Mouse (Mus musculus): ENCODE results near the gene Arpc2. TPM values are rescaled to one million over a fixed set of nuclear protein-coding genes. Genes with fewer than 3 reads are reported as not detected.
"Not testable (repeated sequence)": the region's sequence is repeated elsewhere in the genome, so short reads cannot be mapped to it uniquely, and the experiment has no call there.

Gene Arpc2
- total RNA-seq, 2 experiments from 2014 or later, result 344 to 348 TPM

DNA sequence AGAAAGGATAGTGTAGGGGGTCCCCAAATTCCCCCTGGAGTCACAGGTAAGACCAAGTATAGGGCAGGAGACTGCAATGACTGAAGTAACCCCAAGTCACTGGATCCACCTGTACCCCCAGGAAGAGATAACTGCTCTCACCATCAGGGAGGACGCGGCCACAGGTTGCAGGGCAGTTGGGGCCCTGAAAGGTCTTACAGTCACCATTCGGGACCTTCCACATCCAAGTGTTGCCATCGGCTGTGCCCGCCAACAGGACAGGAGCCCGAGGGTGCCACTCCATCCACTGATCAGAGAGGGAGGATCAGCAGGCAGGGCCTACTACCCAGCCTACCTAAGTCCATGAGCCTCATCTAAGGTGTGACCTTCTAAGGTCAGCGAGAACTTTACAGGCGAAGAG, 46.0 kb downstream of the Arpc2 start:
- DNase-seq (ENCODE audit: low spot score in 2 of 2), result no peak

DNA sequence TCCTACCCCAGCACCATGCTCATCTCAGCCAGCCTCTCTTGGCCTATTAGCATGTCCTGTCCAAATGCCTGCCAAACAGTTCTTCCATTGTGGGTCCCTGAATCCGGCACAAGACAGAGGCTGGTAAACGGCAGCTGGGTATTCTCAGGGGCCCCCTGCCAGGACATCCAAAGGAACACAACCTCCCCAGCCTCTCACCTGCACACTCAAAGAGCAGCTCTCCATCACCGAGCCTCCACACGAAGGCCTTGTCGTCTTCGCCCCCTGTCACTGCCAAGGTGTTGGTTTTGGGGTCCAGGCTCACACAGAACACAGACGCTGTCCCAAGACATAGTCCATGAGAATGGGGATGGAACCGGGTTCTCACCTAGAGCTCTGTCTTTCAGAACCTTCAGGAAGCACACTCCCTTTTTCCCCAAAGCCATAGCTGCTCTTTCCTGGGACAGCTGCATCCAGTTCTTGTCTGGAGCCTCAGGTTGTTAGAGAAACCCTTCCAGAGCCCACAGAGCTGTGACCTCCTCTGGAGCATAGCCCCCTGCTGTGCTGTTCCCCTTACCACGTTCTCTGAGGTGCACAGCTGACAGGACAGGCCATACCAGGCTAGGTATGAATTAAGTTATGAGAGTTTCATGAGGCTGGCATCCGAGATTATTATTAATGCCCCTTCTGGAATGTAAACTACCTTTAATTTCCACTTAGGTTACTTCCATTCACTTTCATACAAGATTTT, 47.2 kb downstream of the Arpc2 start:
- DNase-seq (ENCODE audit: low spot score in 2 of 2), result no peak

DNA sequence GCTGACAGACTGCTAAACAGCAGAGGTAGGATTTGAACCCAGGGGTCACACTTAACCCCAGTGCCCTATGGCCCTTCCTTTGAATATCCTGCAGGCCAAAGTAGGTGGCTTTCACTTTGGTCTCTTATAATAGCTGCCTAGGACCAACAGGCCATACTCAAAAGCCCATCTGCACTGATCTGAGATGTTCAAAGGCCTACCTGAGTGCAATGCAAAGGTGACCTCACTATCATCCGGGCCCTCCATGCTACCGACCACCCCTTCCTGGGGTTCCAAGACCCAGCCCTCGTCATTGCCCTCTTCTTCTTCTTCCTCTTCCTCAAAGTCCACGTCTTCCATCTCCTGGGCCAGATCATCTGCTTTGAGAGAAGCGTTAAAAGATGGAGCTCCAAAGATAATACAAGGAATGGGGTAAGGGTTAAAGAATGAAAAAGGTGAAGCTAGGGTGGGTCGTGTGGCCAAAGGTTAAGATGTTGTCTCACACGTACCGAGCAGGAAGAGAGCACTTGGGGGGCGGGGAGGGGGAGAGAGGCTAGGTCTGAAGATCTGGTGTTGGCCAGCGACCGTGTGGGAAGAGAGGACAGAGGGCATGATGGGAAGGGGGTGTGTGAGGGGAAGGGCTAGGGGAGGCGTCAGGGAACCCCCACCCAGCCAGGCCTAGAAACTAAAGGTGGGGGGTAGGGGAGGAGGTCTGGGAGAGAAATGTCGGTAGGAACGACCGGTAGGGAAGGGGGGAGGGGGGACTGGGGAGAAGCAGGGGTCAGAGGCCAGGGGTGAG, 48.0 kb downstream of the Arpc2 start:
- peak in 1 of 2 experiments; percentile 62 for DNase-seq (ENCODE audit: low spot score in 2 of 2)

DNA sequence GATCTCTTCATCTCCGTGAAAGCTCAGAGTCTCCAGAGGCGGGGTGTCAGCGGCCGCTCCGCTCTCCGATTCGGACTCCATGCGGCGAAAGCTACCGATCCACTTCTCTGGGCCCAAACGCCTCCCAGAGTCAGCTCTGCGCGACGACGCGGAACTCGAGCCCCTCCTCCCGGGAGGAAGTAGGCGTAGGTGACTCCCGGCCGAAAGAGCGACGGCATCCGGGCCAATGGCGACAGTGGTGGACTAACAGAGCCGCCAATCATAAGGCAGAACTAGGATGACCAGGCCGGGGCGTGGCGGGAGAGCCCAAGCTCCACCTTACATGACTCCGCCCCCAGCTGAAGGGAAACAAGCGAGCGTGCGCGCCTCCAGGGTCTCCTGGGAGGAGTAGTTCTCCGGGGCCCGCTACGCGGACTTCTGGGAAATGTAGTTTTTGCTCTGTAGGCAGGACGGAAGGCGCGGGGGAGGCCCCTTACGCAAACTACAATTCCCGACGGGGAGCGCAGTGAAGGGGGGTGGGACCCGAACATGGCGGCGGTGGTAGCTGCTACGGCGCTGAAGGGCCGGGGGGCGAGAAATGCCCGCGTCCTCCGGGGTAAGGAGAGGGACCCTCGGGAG, 48.8 kb downstream of the Arpc2 start, which contains the start of the genes Aamp and Pnkd:
Gene Aamp, minus strand, starts transcription at position 196 of the 618 bp plus-strand sequence.
Gene Pnkd, plus strand, starts transcription at position 388 of the 618 bp plus-strand sequence.
- DNase-seq (ENCODE audit: low spot score in 2 of 2), result peak; percentile 99 to 100

DNA sequence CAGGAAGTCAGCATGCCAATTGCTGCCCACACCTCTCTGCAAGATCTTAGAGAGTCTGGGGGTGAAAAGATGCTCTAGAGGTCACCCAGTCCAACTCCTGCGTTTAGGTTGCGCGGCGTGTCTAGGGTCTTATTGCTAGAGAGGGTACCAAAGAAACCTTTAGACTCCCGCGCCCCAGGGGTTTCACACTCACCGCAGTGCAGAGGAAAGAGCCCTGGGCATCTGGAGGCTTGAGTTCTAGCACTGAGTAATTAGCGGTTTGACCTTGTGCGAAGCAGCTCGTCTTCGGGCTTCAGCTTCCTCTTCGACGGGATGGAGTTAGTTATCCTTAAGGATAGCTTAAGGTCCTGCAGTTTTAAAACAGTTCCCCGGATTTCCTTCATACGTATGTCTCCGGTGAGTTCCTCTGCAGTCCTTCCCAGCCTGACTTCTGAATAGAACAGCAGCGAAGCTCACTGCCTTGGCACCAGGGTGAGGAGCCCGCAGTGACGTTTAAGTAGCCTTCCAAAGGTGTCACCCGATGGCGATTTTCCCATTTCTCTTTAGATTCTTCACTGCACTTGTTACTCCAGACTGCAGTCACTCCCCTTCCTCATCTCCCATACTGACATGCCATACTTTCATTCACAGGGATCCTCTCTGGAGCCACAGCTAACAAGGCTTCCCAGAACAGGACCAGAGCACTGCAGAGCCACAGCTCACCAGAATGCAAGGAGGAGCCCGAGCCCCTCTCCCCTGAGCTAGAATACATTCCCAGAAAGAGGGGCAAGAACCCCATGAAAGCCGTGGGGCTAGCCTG, 49.5 kb downstream of the Arpc2 start:
- no peak for DNase-seq (ENCODE audit: low spot score in 2 of 2)

DNA sequence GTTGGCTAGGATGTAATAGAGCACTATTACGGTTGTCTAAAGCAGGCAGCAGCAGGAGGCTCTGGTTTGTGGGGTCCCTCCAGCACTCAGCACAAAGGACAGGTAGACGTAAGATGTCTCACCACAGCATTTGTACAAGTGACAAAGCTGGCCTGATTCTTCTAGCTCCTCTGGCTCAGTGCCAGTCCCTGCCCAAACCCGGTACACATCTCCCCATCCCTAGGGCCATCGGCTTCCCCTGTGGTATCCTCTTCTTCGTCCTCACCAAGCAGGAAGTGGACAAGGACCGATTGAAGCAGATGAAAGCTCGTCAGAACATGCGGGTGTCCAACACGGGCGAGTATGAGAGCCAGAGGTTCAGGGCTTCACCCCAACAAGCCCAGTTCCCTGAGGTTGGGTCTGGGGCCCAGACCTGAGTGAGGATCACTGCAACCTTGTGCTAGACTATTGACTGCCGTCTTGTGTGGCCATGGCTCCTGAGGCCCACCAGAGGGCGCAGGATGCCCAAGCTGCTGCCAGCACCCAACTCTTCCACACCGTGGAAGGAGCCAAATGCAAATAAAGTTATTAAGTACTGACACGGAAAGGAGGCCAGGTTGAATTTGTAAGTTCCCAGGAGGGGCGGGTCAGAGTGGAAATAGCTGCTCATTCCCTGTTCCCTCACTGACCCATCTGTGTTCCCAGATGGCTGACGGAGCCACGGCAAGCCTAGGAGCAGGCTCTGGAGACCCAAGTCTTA, 51.2 kb downstream of the Arpc2 start:
- DNase-seq (ENCODE audit: low spot score in 2 of 2), result not testable (repeated sequence)

DNA sequence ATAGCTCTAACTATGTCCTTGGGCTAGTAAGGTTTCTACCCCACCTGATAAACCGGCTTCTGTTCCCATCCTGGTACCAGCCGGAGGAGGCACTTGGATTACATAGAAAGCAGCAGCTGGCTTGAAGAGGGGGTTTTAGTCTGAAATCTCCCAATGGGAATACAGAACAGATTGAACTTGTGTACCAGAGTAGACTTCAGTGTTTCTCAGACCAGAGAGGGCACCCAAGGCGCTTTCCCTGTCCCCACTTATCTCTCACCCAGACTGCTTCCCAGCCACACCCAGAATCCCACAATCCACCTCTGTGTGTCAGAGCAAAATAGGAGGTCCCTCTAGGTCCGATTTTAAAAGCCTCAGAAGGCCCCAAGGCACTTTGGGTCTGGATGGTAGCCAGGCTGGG, 52.4 kb downstream of the Arpc2 start:
- no peak for DNase-seq (ENCODE audit: low spot score in 2 of 2)

DNA sequence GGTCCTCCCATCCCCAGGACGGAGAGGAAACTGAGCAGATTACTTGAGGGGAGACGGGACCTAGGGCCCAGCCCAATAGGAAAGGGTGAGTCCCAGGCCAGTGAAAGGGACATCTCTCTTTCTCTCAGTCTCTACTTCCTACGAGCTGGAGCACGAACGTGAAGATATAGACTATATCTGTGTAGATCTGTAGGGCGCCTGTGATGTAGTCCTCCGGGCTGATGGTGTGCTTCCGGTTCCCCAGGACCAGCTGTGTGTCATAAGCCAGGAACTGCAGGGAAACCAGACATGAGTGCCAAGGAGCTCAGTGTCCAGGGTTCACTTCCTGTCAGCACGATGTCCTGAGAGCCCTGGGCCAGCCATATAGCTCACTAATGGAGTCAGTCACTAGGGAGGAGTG, 53.4 kb downstream of the Arpc2 start:
- DNase-seq (ENCODE audit: low spot score in 2 of 2), result no peak

DNA sequence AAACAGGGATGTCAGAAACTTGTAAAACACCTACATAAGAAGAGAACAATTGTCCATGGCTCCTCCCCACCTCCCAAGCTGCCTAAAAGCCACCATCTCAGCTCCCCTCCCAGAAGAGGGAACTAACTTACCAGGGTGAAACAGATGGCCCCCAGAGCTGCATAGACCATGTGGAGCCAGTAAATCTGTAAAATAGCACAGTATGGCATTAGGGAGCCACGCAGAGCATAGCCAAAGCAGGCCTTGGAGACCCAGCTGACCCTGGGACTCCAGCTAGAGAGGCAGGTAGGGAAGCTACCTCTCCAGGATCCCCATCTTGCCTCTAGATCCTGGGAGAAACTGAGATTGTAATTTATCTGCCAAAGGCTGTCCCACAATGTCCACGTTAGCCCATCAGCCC, 53.9 kb downstream of the Arpc2 start:
- no peak for DNase-seq (ENCODE audit: low spot score in 2 of 2)

DNA sequence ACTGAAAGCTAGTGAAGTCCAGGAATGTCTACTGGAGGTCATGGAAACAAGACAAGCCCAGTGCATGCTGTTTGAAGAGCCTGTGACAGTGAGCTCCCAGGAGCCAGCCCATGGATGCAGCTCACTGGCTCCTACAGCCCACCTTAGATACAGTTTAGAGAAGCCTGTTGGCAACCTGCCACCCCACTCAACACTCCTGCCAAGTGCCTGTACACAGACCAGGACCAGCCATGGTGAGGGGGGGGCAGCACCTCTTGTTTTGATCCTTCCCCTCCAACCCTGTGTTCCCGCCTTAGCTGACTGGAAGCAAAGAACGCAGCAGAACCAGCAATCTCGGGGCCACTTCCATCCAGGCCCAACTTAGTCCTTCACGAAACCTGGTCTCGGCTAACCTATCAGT, 54.3 kb downstream of the Arpc2 start:
- no peak for DNase-seq (ENCODE audit: low spot score in 2 of 2)

DNA sequence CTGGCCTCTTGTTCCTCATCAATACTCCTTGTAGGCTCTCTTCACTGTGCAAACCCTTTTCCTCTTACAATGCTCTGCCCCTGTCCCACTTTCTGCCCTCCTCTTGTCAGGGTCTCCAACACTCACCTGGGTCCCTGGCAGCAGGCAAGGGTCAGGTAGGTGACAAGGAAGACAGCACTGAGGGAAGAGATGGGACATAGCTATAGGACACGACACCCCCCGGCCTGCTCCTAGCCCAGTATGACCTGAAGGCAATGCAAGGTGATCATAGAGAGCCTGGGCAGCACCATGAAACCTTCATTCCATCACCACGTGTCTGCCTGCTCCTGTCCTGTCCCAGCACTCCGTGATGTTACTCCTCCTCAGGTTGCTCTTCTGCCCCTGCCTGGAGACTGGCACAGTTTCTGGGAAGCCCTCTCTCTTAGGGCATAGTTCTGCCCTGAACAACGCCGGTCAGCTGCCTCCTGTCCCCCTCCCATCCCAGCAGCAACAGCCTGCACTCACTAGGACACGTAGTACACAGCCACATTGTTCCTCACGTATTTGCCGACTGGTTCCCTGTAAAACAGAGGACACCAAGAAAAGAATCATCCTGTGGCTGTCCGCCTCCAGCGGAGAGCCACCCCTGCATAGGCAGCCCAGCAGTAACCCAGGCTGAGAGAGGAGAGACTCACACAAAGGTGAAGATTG, 56.6 kb downstream of the Arpc2 start:
- DNase-seq (ENCODE audit: low spot score in 2 of 2), result no peak

DNA sequence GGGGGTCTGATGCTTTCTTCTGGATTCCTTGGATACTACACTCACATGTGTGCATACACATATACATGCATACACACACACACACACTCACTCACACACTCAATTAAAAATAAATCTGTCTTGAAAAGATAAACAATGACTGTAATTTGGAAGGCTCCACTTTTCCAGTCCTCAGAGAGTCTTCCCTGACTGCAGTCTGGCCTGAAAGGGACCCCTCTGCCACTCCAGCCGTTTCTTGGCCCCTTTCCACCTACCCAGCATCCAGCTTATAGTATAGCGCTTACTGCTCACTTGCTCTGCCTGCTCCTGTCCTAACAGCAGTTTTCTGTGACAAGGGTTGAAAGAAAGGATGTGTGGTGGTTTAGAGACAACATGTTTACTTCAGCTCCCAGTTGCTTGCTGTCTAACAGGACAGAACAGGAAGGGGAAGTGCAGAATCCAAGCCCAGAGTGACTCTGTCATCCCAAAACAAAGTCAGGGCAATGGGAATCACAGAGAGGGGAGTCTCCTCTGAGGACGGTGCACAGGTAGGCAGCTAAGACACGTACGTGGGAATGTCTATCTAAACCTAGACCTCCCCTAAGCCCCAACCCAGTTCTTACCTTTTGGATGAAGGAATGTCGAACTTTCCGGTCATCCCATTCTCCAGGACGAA, 57.5 kb downstream of the Arpc2 start:
- DNase-seq (ENCODE audit: low spot score in 2 of 2), result no peak

DNA sequence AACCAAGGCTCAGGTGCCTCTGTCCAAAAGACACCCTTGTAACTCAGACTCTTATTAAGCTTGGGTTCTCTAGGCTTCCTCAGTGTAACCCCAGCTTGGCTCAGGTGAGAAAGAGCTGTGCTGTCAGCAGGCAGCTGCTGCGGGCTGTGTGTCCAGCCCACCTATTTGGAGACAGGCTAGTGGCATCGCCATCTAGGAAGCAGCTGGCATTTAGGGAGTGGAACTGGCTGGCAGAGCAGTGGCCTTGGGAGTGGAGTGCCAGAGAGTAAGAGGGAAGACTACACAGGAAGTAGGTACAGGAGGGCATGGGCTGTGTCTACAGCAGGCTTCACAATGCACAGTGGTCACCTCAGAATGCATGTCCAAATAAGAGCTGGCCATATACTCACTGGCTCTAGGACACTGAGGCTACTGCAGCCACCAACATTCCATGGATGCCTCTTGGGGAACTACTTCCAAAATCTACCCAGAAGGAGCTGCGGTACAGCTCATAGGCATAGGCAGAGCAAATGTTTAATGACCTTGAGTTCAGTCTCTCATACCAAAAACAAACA, 58.3 kb downstream of the Arpc2 start:
- no peak for DNase-seq (ENCODE audit: low spot score in 2 of 2)

DNA sequence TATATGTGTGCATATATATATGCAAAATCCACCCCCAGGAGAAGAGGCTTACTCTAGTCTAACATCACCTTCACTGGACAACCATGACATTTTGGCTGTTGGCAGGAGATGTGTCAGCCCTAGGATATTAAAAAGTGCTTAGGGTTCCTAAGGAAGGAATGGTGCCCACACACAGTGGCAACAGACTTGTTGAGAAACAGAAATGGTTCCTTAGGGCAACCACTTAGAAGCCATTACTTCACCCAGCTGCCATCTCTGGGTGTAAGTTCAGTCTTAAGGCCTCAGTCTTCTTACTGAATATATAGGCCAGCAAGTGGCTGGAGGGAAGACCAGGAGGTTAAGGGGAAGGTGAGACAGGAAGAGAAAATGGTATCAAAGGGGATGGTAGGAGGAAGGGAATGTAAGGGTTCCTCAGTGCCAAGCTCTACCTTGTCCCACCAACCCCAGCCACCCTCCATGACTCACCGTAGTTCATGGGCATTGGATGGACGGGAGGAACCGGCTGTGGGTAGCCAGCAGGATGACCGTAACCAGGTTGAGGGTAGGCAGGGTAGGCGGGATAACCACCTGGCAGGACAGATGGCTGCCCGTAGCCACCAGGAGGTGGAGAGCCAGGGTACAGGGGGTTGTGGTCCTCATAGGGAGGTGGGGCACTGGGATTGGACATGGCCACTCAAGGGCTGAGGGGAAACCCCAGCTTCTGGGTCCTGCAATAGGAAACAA, 59.0 kb downstream of the Arpc2 start:
- DNase-seq (ENCODE audit: low spot score in 2 of 2), result no peak

DNA sequence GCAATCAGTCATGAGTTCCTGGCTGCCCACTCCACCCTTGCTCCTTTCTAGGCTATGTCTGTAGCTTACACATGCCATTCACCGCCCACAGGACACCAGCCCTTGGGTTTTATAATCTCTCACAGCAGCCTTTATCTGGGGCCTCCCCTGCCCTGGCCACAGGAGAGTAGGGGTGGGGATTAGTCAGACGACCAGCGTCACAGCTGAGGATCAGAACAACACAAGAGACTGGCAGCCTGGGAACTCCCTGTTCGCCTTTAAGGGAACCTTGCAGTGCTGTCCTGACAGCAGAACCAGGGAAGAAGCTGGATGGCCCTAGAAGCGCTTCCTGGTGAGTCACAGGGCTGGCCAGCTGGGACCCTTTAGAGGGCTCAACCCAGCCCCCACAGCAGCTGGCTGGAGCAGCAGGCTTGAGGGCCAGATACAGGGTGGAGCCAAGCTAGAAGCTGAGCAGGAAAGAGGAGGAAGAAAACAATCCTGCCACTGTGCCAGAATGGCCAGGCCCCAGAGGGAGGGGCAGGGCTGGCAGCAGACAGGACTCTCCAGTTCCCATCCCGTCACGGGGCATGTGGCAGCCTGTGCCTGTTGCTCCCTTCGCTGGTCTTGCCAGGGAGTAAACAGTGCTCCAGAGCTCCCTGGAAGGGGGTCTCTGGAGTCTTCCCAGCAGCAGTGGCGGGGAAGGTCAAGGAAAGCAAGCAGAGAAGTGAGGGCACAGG, 59.7 kb downstream of the Arpc2 start:
- DNase-seq (ENCODE audit: low spot score in 2 of 2), result peak; percentile 80 to 93

DNA sequence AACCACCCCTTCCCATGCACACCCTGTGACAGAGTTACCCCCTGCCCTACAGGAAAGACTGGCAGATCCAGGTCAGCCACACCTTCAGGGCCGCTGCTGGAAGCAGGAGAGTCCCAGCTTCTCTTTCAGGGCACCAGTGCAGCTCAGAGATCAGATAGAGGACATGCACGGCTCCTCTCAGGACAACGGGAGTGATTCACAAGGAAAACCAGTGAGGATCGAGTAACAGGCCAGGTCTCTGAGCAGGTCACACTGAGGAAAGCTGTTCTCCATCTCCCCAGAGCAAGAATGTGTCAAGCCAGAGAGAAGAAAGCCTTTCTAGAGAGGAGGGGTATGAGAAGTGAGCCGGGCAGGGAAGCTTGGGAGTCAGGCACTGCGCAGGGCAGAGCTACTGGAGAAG, 60.6 kb downstream of the Arpc2 start:
- DNase-seq (ENCODE audit: low spot score in 2 of 2), result no peak

DNA sequence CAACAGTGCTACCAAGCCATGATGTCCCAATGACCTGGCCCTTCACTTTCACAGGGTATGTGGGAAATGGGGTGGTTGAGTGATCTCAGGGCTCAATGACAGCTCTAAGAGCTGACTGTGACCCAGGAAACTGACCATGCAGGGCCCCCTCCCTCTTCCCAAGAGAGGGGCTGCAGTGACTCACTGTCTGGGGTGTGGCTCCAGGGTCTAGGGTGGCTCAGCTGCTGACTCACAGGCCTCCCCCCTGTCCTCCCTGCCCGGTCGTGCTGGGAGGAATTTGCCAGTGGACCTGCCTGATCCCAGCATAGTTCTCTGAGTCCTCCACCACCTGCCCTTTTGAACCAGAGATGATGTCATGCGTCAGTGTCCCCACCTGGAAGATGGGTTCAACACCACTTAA, 61.4 kb downstream of the Arpc2 start:
- no peak for DNase-seq (ENCODE audit: low spot score in 2 of 2)

Data from layer of hippocampus, postnatal 14 days (tissue).